Mouse (Mus musculus): ENCODE data around the gene Mrpl18.
A peak's percentile ranks its signal among the peaks of the same experiment; 100 is the strongest.
"Not testable (repeated sequence)": the region's sequence is repeated elsewhere in the genome, so short reads cannot be mapped to it uniquely, and the experiment has no call there.

The Mrpl18 gene

DNA sequence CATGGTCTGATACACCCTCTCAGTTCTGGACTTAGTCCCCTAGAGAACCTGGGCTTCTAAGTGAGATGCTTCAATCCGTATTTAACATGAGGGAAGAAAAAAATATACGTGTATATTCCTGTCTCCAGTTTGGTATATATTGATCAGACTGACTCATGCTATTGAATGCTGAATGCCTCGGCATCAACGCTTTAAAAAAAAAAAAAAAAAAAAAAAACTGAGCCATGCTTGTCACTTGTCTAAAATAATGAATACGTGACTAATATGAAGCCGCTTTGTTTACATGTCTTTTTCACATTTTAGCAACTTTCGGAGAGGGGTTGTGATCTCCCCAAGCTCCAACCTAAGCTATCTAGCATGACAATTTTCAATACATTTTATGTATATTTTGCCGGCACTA is 5.8 kb downstream of the Mrpl18 start:
- no peak for DNase-seq (ENCODE audit: low spot score in 2 of 2)

DNA sequence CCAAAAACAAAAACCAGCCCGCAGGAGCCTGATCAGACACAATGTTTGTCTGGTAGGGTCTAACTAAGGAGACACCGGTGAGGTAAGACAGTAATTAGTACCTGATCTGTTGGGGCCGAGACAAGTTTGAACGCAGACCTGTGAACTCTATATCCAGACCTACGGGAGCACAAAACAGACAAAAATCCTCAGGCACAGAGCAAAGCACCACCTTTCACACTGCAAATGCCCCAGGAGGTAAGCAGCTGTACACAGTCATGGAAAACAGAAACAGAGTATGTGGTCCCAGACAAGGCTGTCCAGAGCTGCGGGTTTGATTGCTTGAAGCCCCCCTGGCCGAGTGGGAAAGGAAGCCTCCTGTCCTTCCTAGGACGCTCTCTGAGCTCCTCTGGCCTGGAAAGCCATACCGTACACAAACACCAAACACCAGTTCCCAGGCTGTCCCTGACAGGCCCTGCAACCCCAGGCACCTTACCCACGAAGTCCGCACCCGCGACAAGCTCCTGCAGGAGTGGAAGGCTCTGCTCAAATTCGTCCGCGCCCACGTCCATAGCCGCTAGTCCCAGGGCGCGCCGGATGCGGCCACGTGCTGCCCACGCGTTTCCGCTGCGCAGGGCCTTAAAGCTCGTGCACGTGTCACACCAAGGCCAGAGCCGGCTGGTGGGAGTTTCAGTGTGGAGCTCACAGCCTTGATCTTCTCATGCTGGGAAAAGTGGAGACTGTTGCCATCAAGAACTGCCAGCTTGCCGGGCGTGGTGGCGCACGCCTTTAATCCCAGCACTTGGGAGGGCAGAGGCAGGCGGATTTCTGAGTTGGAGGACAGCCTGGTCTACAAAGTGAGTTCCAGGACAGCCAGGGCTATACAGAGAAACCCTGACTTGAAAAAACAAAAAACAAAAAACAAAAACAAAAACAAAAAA is 6.5 kb downstream of the Mrpl18 start, which contains the start of gene Pnldc1:
Pnldc1 (minus strand) TSS at position 870 of the 920 bp plus-strand sequence.
- DNase-seq (ENCODE audit: low spot score in 2 of 2): no peak

DNA sequence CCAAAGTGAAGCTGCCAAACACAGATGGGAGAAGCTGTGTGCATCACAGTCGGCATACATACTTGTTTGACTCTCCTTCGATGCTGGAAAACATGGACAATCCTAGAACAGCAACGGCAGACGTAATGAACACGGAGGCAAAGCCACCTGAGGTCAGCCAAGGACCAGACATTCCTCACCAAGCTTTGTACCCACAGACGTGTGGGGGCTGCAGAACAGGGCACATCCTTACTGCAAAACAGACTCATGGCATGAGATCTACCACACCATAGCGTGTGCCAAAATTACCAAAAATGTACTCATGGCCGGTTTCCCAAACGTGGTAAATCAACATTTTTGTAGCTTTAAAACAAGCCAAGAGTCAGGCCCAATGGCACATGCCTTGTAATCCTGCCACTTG is 9.7 kb downstream of the Mrpl18 start:
- no peak for DNase-seq (ENCODE audit: low spot score in 2 of 2)

DNA sequence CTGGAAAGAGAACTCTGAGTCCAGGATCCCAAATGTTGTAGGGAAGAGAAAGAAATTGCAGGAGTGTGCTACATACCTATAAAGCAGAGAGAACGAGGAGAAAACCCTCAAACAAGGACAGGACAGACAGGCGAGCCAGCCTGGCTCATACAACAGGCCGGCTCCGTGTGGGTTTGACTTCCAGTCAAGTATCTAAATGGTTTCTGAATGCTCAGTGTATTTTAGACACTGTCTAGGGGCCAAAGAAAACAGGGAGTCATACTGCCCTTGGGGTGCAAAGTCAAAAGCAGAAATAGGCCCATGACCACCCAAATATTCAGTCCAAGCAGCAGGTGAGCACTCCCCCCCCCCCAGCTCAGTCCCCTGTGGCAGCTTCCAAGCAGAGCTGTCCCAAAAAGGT is 10.3 kb downstream of the Mrpl18 start:
- DNase-seq (ENCODE audit: low spot score in 2 of 2): no peak

DNA sequence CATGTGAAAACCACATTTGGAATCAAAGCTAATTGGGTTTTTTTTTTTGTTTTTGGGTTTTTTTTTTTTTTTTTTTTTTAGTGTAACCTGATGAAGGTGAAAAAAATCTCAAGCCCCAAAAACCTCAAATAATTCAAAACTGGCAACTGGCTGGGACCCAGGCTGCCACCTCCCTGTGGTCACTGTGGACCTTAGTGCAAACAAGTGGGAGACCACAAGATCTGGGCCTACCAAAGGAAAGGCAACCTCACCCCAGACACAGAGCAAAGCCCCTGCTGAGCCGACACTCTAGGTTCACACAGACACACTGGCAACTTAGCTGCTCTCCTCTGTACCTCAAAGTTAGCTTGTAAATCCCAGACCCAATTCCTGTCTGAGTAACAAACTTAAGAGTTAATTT is 11.8 kb downstream of the Mrpl18 start:
- no peak for DNase-seq (ENCODE audit: low spot score in 2 of 2)

DNA sequence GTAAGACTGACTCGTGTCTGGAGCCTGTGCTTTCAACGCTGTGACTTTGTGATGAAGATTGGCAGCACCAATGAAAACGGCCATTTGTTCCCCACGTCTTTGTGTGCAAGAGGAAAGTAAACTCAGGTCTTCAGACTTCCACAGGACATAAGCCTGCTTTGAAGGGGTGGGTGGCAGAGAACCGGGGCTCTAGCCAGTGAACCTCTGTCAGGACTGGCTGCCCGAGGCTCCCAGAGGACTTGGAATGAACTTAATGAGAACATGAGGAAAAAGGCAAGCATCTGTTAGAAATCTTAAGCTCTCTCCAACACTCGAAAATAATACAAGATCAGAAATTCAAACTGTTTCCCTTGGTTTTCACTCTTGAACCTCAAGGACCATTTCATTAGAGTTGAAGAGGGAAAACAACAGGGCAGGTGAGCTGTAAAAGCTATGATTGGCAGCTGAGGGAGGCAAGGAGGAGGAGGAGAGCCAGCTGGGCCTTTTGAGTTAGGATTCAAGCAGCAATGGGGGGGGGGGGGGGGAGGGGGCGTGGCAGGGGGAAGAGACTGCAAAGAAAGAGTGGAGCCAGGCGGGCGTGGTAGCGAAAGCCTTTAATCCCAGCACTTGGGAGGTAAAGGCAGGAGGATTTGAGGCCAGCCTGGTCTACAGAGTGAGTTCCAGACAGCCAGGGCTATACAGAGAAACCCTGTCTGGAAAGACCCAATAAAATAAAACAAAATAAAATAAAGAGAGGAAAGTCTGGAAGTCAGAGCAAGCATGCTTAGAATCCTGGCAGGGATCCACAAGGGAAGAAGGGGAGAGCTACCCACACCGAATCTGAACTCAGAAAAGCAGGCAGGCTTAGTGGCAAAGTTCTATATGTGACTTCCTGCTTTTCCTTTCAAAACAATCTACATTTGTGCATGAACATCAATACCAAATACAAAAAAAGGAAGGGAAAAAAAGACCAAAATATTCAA is 12.5 kb downstream of the Mrpl18 start:
- DNase-seq (ENCODE audit: low spot score in 2 of 2): no peak

DNA sequence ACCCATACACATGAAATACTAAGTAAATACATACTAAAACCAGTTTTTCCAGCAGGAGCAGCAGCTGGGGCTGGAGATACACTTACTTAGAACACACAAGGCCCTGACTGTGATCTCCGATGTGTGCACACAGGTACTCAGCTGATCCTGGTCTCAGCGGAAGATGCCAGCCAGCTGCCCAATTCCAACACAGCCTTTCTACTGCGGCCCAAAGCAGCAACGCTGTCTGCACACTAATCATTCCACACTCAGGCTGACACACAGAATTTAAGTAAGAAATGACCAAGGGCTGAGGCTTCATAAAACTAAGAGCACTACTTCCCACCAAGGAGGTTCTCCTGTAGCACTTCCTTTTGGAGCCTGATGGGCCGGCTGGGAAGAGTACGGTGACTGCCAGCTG is 13.9 kb downstream of the Mrpl18 start:
- no peak for DNase-seq (ENCODE audit: low spot score in 2 of 2)

DNA sequence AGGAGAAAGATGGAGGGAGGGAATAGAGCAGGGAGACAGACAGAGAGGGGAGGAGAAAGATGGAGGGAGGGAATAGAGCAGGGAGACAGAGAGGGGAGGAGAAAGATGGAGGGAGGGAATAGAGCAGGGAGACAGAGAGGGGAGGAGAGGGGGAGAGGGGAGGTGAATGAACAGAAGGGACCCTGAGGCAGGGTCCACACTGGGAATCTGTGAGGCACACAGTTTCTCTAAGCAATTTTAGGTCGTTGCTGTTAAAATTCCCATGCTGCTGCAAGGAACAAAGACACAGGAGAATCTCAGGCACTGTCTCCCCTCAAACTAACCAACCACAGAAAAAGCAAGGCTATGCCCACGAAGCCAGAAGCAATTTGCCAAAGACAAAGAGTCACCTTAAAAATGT is 17.5 kb downstream of the Mrpl18 start:
- DNase-seq (ENCODE audit: low spot score in 2 of 2): not testable (repeated sequence)

DNA sequence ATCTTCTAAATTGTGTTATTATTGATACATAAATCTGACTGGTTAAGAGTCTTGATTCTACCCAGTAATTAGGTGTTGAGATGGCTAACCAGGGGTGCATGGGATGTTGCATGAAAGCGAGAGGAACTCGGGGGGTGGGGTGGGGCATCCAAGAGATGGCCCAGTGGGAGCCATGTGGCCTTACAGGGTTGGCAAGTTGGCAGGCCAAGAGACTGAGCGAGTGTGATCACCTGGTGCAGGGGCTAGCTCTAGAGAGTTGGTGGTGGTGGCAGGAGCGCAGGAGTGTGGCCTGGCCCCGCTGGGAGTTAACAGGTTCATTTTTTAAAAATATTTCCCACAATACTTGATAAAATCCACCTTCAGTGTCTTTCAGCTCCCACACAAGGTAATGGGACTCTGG is 18.5 kb downstream of the Mrpl18 start:
- no peak for DNase-seq (ENCODE audit: low spot score in 2 of 2)

DNA sequence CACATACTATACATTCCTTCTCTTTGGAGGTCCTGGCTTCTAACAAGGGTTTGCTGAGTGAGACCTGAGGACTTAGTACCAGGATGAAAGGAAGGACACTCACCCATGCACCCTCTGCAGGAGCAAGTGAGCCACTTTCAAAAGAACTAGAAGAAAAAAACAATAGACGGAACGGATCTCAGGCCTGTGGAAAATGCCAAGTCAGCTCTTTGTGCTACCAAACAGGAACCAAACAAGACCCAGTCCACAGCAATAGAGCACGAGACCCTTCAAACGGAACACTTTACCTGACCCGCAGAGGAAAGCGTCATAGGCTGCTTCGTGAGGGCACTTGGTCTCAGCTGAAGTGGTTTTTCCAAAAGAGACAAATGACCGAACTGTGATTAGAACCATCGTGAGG is 24.1 kb downstream of the Mrpl18 start:
- DNase-seq (ENCODE audit: low spot score in 2 of 2): no peak

DNA sequence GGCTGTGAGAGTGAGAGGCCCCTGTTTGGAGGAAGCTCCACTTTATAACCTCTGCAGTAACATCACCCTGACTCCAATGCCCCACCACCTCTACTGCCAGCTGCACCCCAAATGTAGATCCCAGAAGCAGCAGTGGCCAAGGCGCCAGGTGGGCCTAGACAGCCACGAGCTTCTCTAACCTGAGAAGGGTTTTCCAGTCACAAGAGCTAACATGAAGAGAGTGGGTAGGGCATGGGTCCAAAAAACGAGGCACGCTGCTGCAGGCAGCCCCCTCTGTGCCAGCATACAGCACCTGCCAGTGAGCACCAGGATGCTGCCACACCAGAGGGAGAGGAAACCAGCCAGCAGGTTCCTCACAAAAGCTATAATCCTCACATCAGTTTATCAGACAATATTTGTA is 25.1 kb downstream of the Mrpl18 start:
- DNase-seq (ENCODE audit: low spot score in 2 of 2): no peak

DNA sequence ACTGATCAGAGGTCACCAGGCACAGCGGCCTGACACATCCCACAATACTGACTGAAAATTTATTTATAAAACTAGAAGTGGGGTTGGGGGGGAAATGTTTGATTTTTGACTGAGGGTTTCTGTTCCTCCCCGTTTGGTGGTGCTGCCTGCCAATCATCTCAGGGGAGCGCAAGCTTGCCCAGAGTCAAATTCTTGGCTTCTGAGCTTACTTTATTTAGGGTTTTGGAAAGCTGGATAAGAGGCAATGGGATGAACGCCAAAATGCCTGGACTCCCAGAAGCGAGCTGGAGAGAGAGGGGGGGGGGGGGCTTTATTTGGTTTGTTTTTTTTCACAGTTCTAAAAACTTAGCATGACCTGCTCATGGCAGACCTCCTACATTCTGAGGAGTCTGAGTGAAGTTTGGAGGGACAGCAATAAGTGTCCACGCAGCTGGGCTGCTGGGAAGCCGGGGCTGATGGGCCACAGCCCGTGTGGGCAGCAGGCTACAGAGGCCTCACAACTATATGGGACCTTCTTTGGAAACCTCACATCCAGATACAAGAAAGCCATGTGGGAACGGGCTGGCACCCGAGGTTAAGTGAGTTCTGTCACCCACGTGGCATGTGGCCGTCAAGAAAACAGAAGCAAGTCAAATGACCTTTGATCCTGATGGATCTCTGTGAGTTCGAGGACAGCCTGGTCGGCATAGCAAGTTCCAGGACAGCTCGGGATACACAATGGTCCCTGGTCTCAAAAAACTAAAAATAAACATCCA is 28.9 kb downstream of the Mrpl18 start:
- DNase-seq (ENCODE audit: low spot score in 2 of 2): no peak

DNA sequence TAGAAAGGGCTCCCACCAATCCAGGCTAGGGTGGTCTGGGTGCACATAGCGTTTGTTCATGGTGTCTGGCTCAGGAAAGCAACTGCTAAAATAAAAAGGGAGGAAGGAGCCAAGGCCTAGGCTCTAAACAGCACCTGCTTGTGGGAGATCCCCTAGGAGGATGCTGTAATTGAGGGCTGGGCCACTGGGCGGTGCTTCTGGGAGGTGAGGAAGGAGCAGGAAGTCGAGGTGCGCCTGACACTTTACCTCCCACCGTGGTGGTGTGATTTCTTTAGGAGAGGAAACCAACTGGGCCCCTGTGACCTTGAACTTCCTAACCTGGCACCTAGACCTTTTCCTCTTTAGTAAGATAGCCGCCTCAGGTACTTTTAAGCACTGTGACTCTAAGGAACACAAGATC is 29.5 kb downstream of the Mrpl18 start:
- no peak for DNase-seq (ENCODE audit: low spot score in 2 of 2)

DNA sequence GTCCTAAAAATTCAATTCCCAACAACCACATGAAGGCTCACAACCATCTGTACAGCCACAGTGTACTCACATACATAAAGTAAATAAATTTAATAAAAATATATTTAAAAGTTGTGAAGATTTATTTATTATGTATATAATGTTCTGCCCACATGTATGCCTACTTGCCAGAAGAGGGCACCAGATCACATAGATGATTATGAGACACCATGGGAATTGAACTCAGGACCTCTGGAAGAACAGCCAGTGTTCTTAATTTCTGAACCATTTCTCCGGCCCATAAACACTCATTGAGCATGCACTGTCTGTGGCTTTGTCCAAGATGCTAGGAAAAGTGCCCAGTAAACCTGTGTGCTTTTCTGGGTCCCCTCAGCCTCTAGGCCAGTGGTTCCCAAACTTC is 34.9 kb downstream of the Mrpl18 start:
- DNase-seq (ENCODE audit: low spot score in 2 of 2): no peak

DNA sequence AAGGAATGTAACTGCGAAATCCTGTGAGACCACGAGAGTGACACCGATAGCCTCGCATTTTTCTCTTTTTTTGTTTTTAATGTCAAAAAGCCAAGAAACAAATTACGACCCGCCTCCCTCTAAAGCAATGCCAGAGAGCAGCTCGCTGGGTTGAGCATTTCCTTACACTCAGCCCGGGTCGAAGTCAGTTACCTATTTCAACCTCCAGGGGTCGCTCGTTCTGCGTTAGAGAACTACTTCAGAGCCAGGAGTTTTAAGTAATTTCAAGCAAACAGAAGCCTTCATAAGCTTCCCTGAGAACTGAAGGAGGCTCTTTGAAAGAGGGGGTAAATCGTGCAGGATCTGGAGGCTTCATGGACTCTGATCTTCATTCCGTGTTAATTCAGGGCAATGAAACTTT is 36.0 kb downstream of the Mrpl18 start:
- DNase-seq (ENCODE audit: low spot score in 2 of 2): peak; percentile 51 to 68

DNA sequence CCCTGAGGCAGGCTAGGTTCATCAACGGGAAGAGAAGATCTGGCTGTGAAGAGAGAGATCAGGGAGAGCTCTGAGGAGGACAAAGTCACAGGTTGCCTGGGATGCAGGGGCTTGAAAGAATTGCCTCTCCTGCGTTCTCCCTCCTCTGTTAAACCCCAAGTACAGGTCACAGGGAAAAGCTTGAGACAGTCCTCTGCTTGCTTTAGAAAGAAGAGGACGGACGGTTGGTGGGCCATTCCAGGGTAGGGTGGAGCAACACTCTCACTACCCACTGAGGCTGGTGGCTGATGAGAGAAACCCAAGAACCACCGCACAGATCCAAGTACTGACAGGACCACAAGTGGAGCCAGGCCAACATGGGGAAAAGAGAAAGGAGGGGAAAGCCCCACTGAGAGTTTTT is 40.4 kb downstream of the Mrpl18 start, which contains the start of gene Mrgprh:
Mrgprh (plus strand) TSS at position 301 of the 400 bp plus-strand sequence.
- DNase-seq (ENCODE audit: low spot score in 2 of 2): no peak

DNA sequence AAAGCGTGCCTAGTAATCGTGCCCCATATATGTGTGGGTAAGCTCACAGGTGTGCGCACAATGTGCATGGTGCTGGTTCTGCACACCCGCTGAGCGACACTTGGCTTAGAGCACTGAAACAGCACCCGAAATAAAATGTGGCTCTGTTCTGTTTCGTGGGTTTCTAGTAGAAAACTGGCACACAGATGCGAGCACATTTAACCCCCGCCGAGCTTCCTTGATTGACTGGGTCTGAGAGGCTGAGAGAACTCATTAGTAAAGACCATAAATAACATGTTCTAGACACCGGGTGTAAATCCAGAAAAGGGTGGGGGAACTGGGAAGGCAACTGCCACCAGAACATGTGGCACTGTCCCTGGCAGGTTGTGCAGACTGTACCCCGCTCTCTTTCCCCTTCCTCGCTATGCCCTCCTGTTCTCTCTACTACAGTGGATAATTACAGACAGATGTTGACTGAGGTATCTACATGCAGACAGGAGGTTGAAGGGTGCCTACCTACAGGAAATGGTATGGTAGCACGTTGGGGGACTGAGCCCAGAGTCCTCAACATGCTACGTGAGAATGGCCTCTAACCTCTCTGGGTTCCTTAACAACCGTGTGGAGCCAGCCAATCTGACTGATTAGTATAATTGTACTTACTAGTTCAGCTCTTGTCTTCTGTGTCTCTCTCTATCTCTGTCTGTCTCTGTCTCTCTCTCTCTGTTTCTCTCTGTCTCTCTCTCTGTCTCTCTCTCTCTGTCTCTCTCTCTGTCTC is 43.7 kb downstream of the Mrpl18 start:
- no peak for DNase-seq (ENCODE audit: low spot score in 2 of 2)

DNA sequence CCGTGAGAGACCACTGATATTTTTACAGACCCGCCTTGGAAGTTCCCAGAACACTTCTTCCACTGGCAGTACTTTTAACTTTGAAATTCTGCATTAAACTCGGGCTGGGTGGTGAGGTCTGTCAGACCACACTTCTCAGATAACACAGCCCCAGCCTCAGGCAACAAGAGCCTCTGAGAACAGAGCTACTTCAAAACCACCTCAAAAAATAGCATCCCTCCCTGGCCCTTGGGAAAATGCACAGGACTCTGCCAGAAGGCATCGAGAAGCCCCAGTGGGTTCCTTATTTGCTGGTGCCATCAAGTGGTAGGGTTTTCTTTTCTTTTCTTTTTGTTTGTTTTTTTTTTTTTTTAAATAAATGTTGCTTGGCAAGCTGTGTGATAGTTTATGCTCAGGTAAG is 47.5 kb downstream of the Mrpl18 start:
- DNase-seq (ENCODE audit: low spot score in 2 of 2): no peak

DNA sequence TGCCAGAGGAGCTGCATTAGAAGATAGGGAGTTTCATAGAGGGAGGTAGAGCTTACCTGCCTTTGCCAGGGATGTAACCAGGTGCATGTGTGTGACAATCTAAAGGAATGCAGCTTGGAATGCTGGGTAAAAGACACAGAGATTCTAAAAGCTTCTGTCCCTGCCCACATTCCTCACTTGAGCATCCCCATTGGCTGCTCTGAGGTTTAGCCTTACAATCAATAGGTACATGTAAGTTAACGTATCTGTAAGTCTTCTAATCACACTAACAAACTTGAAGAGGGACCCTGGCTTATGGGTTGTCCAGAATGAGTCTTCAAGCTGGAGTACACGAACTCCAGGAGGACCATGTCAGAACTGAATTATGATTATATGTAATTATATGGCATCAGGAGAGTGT is 48.1 kb downstream of the Mrpl18 start, which contains the start of gene Mas1:
Mas1 (minus strand) TSS at position 101 of the 400 bp plus-strand sequence.
- DNase-seq (ENCODE audit: low spot score in 2 of 2): no peak

DNA sequence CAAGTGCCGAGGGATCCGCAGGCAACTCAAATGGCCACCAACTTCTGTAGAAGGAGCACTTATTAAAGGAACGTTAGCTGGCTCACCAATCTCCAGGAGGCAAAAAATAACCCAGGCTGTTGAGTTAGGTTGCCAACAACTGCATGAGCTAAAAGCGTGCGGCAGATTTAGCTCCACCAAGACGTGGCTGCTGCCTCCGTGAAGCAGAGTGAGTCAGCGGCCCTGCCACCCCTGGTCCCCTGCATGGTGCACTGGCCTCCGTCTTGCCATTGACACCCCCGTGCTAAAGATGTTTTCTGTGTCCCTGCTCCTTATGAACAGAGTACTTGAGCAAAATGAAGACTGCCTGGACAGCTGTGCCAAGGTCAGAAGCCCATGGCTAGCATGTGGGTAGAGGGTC is 49.3 kb downstream of the Mrpl18 start:
- no peak for DNase-seq (ENCODE audit: low spot score in 2 of 2)

DNA sequence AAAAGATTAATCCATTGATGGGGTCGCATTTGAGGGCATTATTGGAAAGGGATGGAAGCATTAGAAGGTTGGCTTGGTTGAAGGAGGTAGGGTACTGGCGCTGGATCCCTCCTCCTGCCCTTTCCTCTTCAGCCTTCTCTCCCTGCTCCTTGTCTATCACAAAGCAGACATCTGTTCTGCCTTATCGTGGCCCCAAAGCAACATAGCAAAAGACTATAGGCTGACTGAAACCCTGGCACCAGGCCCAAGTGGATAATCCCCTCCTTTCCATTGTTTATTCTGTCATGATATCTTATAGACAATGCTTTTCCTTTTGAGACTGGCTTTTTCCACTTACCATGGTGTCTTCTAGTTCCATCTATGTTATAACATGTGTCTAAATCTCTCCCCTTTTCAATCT is 50.7 kb downstream of the Mrpl18 start:
- no peak for DNase-seq (ENCODE audit: low spot score in 2 of 2)
